Mouse (Mus musculus) heart, postnatal 0 days (tissue): ENCODE data around the gene Cd8a. TPM values are rescaled to one million over a fixed set of nuclear protein-coding genes. Genes with fewer than 3 reads are reported as not detected.

ENCODE experiments used
- ATAC-seq: fragments of 200-750 bp; cut with Nextera tagmentation; 2 replicates; pipeline ENCODE4 v1.8.0; 2017; ENCODE audit warnings: low read depth, moderate number of reproducible peaks, moderate library complexity; ENCODE audit not compliant: insufficient read depth
- DNase-seq: peaks from one replicate; pipeline ENCODE4 v3.0.0-alpha.2; 2016; ENCODE audit warnings: low spot score
- H3K27ac ChIP-seq: fragments of 300-500 bp; sonication (generic); 2 replicates; pipeline ENCODE4 v1.5.1; 2014; ENCODE audit warnings: low read depth, mild to moderate bottlenecking
- H3K27me3 ChIP-seq: fragments of 300-500 bp; sonication (generic); 2 replicates; pipeline ENCODE4 v1.6.1; 2014; ENCODE audit warnings: low read length, mixed read lengths; ENCODE audit not compliant: control insufficient read depth, insufficient read depth
- H3K36me3 ChIP-seq: fragments of 300-500 bp; sonication (generic); replicated peaks from 2 replicates; pipeline ENCODE4 v1.6.1; 2014; ENCODE audit warnings: low read length, mixed read lengths; ENCODE audit not compliant: control insufficient read depth, insufficient read depth
- H3K4me1 ChIP-seq: fragments of 300-500 bp; sonication (generic); 2 replicates; pipeline ENCODE4 v1.6.1; 2014; ENCODE audit warnings: antibody characterized with exemption; ENCODE audit not compliant: control insufficient read depth, insufficient read depth
- H3K4me2 ChIP-seq: fragments of 300-500 bp; sonication (generic); 2 replicates; pipeline ENCODE4 v1.6.1; 2014; ENCODE audit warnings: low read depth, mild to moderate bottlenecking, low read length, moderate library complexity
- H3K4me3 ChIP-seq: fragments of 300-500 bp; sonication (generic); 2 replicates; pipeline ENCODE4 v1.5.1; 2014; ENCODE audit warnings: low read depth, low read length
- H3K9ac ChIP-seq: fragments of 300-500 bp; sonication (generic); replicated peaks from 2 replicates; pipeline ENCODE4 v1.6.1; 2014; ENCODE audit warnings: low read depth, low read length, mixed read lengths
- H3K9me3 ChIP-seq: fragments of 300-500 bp; sonication (generic); replicated peaks from 2 replicates; pipeline ENCODE4 v1.6.1; 2016; ENCODE audit warnings: low read length; ENCODE audit not compliant: control insufficient read depth
- CTCF ChIP-seq: IDR thresholded peaks from 2 replicates; pipeline ENCODE4 v1.5.1; 2016; ENCODE audit warnings: antibody characterized with exemption, control low read depth, low read depth
- EP300 ChIP-seq: IDR thresholded peaks from 2 replicates; pipeline ENCODE4 v1.6.1; 2016; ENCODE audit warnings: antibody characterized with exemption, low read depth
- WGBS: fragments of 180-500 bp; shearing (Covaris S2); extraction: QIAGEN DNeasy Blood & Tissue Kit; methylation state at CpG from one replicate; pipeline ENCODE4 v1.1.7; 2014; 5-methylcytosine and 5-hydroxymethylcytosine counted together
- polyA plus RNA-seq: library from polyadenylated mRNA; unstranded; fragments of >200 nt; fragmentation: Nextera tagmentation; extraction: Ambion mirVana; gene quantifications from 2 replicates; pipeline ENCODE4 v1.2.1, GENCODE M21; 2015
- total RNA-seq: library from RNA; depleted of rRNA; stranded (reverse); fragments of >200 nt; gene quantifications from 2 replicates; pipeline ENCODE4 v1.2.3, GENCODE M21; 2014; ENCODE audit warnings: low replicate concordance

Cd8a gene
- total and polyA plus RNA-seq, 2 experiments from 2014 or later = 0.04 TPM; not detected in 1

- no peak overlapping the region for H3K9ac ChIP-seq
- WGBS = 75% methylated on average over 2 of the region's 2 CpGs
- peak overlapping the region; percentile 18; the same call in 1 of the 2 replicates for H3K27ac ChIP-seq
- H3K27me3 ChIP-seq = no peaks in the 10 kb centered on the region
- no peaks in the 10 kb centered on the region for H3K4me1 ChIP-seq
- ATAC-seq (no peak), DNase-seq (no peak)
- no peaks in the 10 kb centered on the region for H3K9me3 ChIP-seq
- TF ChIP-seq EP300 (no peak), CTCF (no peak)
- H3K36me3 ChIP-seq = no peaks in the 10 kb centered on the region
- H3K4me3 ChIP-seq = no peak overlapping the region
- no peak overlapping the region for H3K4me2 ChIP-seq
Measured at GRCm38 (mm10) chr6:71353722-71354121, 19.5 kb upstream of the Cd8a start.

- Histone ChIP-seq H3K4me3 (no peak overlapping the region), H3K27ac (peak overlapping the region; percentile 25; the same call in 1 of the 2 replicates), H3K27me3 (no peaks in the 10 kb centered on the region)
Measured at GRCm38 (mm10) chr6:71357493-71357892, 15.7 kb upstream of the Cd8a start.

GRCm38 (mm10) chr6:71360221-71360620 lies 13.0 kb upstream of the Cd8a start:
- H3K36me3 ChIP-seq = no peaks in the 10 kb centered on the region
- no peaks in the 10 kb centered on the region for H3K27me3 ChIP-seq
- ATAC-seq (no peak), DNase-seq (no peak)
- no peak overlapping the region; the same call in 1 of the 2 replicates for H3K4me3 ChIP-seq
- no peaks in the 10 kb centered on the region for H3K4me1 ChIP-seq
- no peak for TF ChIP-seq EP300
- no peak for TF ChIP-seq CTCF
- H3K9me3 ChIP-seq = no peaks in the 10 kb centered on the region
- 71% methylated on average over 4 of the region's 4 CpGs for WGBS
- no peak overlapping the region for H3K9ac ChIP-seq
- H3K4me2 ChIP-seq = no peak overlapping the region; the same call in 1 of the 2 replicates
- H3K27ac ChIP-seq = no peak overlapping the region; the same call in 1 of the 2 replicates

More at GRCm38 (mm10) chr6:71357493-71357892, 15.7 kb upstream of the Cd8a start:
- DNase-seq (no peak), ATAC-seq (no peak)
- Histone ChIP-seq H3K36me3 (no peaks in the 10 kb centered on the region), H3K9me3 (no peaks in the 10 kb centered on the region), H3K4me2 (no peak overlapping the region; the same call in 1 of the 2 replicates), H3K9ac (no peak overlapping the region), H3K4me1 (no peaks in the 10 kb centered on the region)
- TF ChIP-seq EP300 (no peak), CTCF (no peak)
- 76% methylated on average over 7 of the region's 7 CpGs for WGBS

DNA sequence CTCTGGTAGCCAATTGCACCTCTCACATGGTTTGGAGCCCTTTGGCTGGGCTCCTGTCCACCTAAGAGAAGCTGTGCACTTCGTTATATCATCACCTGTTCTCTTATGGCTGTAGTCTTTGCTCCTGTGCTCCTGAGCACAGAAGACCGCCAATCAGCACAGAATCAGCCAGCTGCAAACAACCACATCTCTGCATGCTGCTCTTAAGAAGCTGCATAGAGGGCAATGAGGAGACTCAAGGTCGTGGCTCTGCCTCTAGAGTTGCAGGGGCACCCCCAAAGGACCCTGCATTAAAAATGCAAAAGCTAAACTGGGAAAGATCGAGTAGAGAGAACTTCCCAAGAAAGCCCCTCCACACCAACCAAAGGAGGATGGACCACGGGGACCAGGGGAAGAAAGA lies 12.5 kb upstream of the Cd8a start:
- Histone ChIP-seq H3K4me3 (no peak overlapping the region; the same call in 1 of the 2 replicates), H3K27me3 (no peaks in the 10 kb centered on the region), H3K9ac (no peak overlapping the region), H3K4me1 (no peaks in the 10 kb centered on the region), H3K9me3 (no peaks in the 10 kb centered on the region), H3K36me3 (no peaks in the 10 kb centered on the region), H3K27ac (no peak overlapping the region; the same call in 1 of the 2 replicates), H3K4me2 (peak overlapping the region; percentile 6; the same call in 1 of the 2 replicates)
- TF ChIP-seq CTCF = no peak
- TF ChIP-seq EP300 = no peak
- WGBS = 45% methylated on average over 5 of the region's 5 CpGs
- DNase-seq (no peak), ATAC-seq (no peak)

DNA sequence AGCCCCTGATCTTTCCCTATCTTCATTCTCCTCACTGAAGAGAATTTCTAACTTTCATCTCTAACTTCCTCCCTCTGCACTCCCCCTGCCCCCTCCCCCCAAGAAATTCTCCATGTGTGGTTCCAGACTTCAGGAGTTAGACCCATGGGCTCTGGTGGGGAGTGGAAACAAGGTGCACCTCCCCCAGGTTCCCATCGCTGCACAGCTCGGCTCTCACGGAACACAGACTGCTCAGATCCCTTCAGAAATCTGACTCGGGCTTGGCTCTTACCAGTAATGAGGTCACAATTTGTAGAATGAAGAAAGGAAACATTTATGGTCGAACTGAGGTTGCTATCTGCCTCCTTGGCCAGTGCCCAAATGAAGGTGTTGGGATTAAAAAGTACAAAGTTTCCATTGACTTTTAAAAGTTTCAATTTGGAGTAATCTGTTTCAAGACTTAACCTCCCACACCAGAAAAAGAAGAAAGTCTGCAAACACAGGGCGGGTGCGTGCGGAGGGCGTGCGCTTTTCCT lies 12.0 kb upstream of the Cd8a start:
- no peak for ATAC-seq
- Histone ChIP-seq H3K4me1 (no peaks in the 10 kb centered on the region), H3K4me3 (no peak overlapping the region), H3K9me3 (no peaks in the 10 kb centered on the region), H3K4me2 (peak overlapping the region; percentile 6; the same call in 1 of the 2 replicates), H3K36me3 (no peaks in the 10 kb centered on the region), H3K9ac (no peak overlapping the region), H3K27me3 (no peaks in the 10 kb centered on the region), H3K27ac (no peak overlapping the region; the same call in 1 of the 2 replicates)
- TF ChIP-seq CTCF (no peak), EP300 (no peak)
- whole genome bisulfite sequencing = 75% methylated on average over 10 of the region's 10 CpGs
- no peak for DNase-seq

GRCm38 (mm10) chr6:71363995-71364394 lies 9.2 kb upstream of the Cd8a start:
- Histone ChIP-seq H3K4me2 (no peak overlapping the region), H3K27me3 (no peaks in the 10 kb centered on the region), H3K9ac (no peak overlapping the region), H3K36me3 (no peaks in the 10 kb centered on the region), H3K4me3 (no peak overlapping the region), H3K4me1 (no peaks in the 10 kb centered on the region), H3K9me3 (no peaks in the 10 kb centered on the region), H3K27ac (no peak overlapping the region)
- WGBS = 72% methylated on average over 2 of the region's 2 CpGs
- TF ChIP-seq EP300 = no peak
- no peak for TF ChIP-seq CTCF
- no peak for ATAC-seq
- DNase-seq = no peak
